Mouse (Mus musculus): ENCODE measurements at regions not wholly inside any gene's neighbourhood (a gene's known extent, or its start where the extent isn't known, plus 50 kb on each side); places are given as distances from the start of the nearest gene placed in this dataset.

- DNase-seq (ENCODE audit: low spot score in 2 of 2), result no peak
Measured at GRCm38 (mm10) chr10:38538766-38539165, 282.8 kb downstream of the Rfpl4b start.

- DNase-seq (ENCODE audit: low spot score in 2 of 2), result no peak
Measured at GRCm38 (mm10) chr10:38516636-38517035, 304.9 kb downstream of the Rfpl4b start.

Measured in cerebellum, postnatal 4 days (tissue).